Mouse (Mus musculus): ENCODE measurements around the gene Ptgfrn. TPM values are rescaled to one million over a fixed set of nuclear protein-coding genes. Genes with fewer than 3 reads are reported as not detected.

The Ptgfrn gene
- total and polyA plus RNA-seq, 3 experiments: not detected

- TF ChIP-seq ZC3H11A (IDR thresholded peaks at IDR 0.05; ENCODE audit: low read depth, low read length): no peak
- no peak for TF ChIP-seq SMC3 (IDR thresholded peaks at IDR 0.05; ENCODE audit: low read depth, low read length)
- no peak for TF ChIP-seq ZKSCAN1 (IDR thresholded peaks at IDR 0.05; ENCODE audit: low read depth, low read length)
- no peak for TF ChIP-seq MEF2A (IDR thresholded peaks at IDR 0.05; ENCODE audit: extremely low read depth, insufficient replicate concordance, low read depth, low read length, poor library complexity, severe bottlenecking)
- no peak for TF ChIP-seq CHD2 (IDR thresholded peaks at IDR 0.05; ENCODE audit: low read length)
- TF ChIP-seq KAT2A (conservative IDR thresholded peaks at IDR 0.05; ENCODE audit: low read depth, low read length): no peak
- TF ChIP-seq NELFE (IDR thresholded peaks at IDR 0.05; ENCODE audit: low read depth, low read length): no peak
- no peak for TF ChIP-seq CHD1 (IDR thresholded peaks at IDR 0.05; ENCODE audit: low read depth, low read length)
- TF ChIP-seq ELF1 (IDR thresholded peaks at IDR 0.05; ENCODE audit: low read depth, low read length): no peak
- TF ChIP-seq HCFC1 (IDR thresholded peaks at IDR 0.05; ENCODE audit: low read depth, low read length): no peak
- TF ChIP-seq BHLHE40 (IDR thresholded peaks at IDR 0.05; ENCODE audit: borderline replicate concordance, low read depth, low read length): no peak
- TF ChIP-seq MYC (IDR thresholded peaks at IDR 0.05; ENCODE audit: low read depth, low read length): no peak
- no peak for TF ChIP-seq MYB (IDR thresholded peaks at IDR 0.05; ENCODE audit: low read depth, low read length)
- no peak for TF ChIP-seq ZNF384 (IDR thresholded peaks at IDR 0.05; ENCODE audit: low read depth, low read length)
- TF ChIP-seq CTCF (IDR thresholded peaks at IDR 0.05 in 2 of 3, conservative IDR thresholded peaks at IDR 0.05 in 1 of 3; ENCODE audit: control insufficient read depth in 1 of 3, insufficient read depth in 1 of 3, low read depth in 2 of 3, low read length in 3 of 3, poor library complexity in 1 of 3, severe bottlenecking in 1 of 3): no peak
- no peak for TF ChIP-seq E2F4 (IDR thresholded peaks at IDR 0.05; ENCODE audit: borderline replicate concordance, low read depth, low read length)
- TF ChIP-seq TBP (IDR thresholded peaks at IDR 0.05; ENCODE audit: low read depth, low read length): no peak
- no peak for TF ChIP-seq ETS1 (IDR thresholded peaks at IDR 0.05; ENCODE audit: low read depth, low read length)
- no peak for TF ChIP-seq TCF12 (IDR thresholded peaks at IDR 0.05; ENCODE audit: low read depth, low read length)
- no peaks in the 10 kb centered on the region for H3K9me3 ChIP-seq (replicated peaks; ENCODE audit: insufficient read depth, low read length)
- no peaks in the 10 kb centered on the region for H3K36me3 ChIP-seq (ENCODE audit: control insufficient read depth in 1 of 2, insufficient read depth in 2 of 2, low read length in 2 of 2)
- no peak overlapping the region for H3K4me3 ChIP-seq (ENCODE audit: control insufficient read depth in 1 of 2, insufficient read depth in 1 of 2, low read depth in 2 of 2, low read length in 2 of 2)
- H3K9ac ChIP-seq (ENCODE audit: control insufficient read depth, low read depth, low read length, poor library complexity, severe bottlenecking): no peak overlapping the region
- no peaks in the 10 kb centered on the region for H3K27me3 ChIP-seq (ENCODE audit: control insufficient read depth in 1 of 2, insufficient read depth in 2 of 2, low read length in 2 of 2)
- no peaks in the 10 kb centered on the region for H3K4me1 ChIP-seq (ENCODE audit: control insufficient read depth in 1 of 2, insufficient read depth in 2 of 2, low read length in 2 of 2)
- DNase-seq (ENCODE audit: low read depth, low spot score): no peak
- H3K79me2 ChIP-seq (ENCODE audit: control insufficient read depth, insufficient read depth, low read length, poor library complexity): no peaks in the 10 kb centered on the region
- H3K27ac ChIP-seq (ENCODE audit: control insufficient read depth, low read depth, low read length): no peak overlapping the region
Observed at GRCm38 (mm10) chr3:101122479-101122878, 12.4 kb upstream of the Ptgfrn start.

DNA sequence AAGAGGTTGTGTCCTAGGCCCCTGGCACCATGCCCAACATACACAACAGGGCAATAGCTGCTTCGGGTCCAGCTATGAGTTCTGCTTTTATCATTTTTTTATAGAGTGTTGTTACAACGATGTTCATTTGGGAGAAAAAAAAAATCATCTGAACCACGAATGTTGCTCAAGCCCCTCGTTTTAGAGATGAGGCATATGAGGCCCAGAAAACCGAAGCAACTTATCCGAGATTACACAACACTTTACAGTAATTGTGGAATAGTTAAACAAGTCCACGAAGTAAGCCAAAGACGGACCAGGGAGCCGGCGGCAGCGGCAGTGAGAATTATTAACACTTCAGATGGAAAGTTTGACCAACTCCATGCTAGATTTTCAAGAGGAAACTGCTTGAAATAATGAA, 7.7 kb upstream of the Ptgfrn start:
- Histone ChIP-seq H3K9me3 (replicated peaks; ENCODE audit: insufficient read depth, low read length) (no peaks in the 10 kb centered on the region), H3K36me3 (ENCODE audit: control insufficient read depth in 1 of 2, insufficient read depth in 2 of 2, low read length in 2 of 2) (no peaks in the 10 kb centered on the region), H3K79me2 (ENCODE audit: control insufficient read depth, insufficient read depth, low read length, poor library complexity) (no peaks in the 10 kb centered on the region), H3K27me3 (ENCODE audit: control insufficient read depth in 1 of 2, insufficient read depth in 2 of 2, low read length in 2 of 2) (no peaks in the 10 kb centered on the region), H3K4me3 (ENCODE audit: control insufficient read depth in 1 of 2, insufficient read depth in 1 of 2, low read depth in 2 of 2, low read length in 2 of 2) (no peak overlapping the region), H3K27ac (ENCODE audit: control insufficient read depth, low read depth, low read length) (no peak overlapping the region), H3K9ac (ENCODE audit: control insufficient read depth, low read depth, low read length, poor library complexity, severe bottlenecking) (no peak overlapping the region), H3K4me1 (ENCODE audit: control insufficient read depth in 1 of 2, insufficient read depth in 2 of 2, low read length in 2 of 2) (no peaks in the 10 kb centered on the region)
- no peak for DNase-seq (ENCODE audit: low read depth, low spot score)
- TF ChIP-seq MYB (IDR thresholded peaks at IDR 0.05; ENCODE audit: low read depth, low read length) (no peak), EP300 (IDR thresholded peaks at IDR 0.05; ENCODE audit: low read depth in 1 of 2, low read length in 2 of 2) (no peak), POLR2AphosphoS5 (IDR thresholded peaks at IDR 0.05; ENCODE audit: borderline replicate concordance, low read depth, low read length) (no peak), UBTF (IDR thresholded peaks at IDR 0.05; ENCODE audit: borderline replicate concordance, insufficient read depth, low read depth, low read length) (no peak), ETS1 (IDR thresholded peaks at IDR 0.05; ENCODE audit: low read depth, low read length) (no peak), ZKSCAN1 (IDR thresholded peaks at IDR 0.05; ENCODE audit: low read depth, low read length) (no peak), POLR2AphosphoS2 (IDR thresholded peaks at IDR 0.05; ENCODE audit: low read length) (no peak), RAD21 (IDR thresholded peaks at IDR 0.05; ENCODE audit: low read depth, low read length) (no peak), SMC3 (IDR thresholded peaks at IDR 0.05; ENCODE audit: low read depth, low read length) (no peak), GATA1 (IDR thresholded peaks at IDR 0.05; ENCODE audit: low read depth, low read length) (no peak), KAT2A (conservative IDR thresholded peaks at IDR 0.05; ENCODE audit: low read depth, low read length) (no peak)
